Mouse (Mus musculus): ENCODE measurements around the gene Anp32b.

The Anp32b gene

DNA sequence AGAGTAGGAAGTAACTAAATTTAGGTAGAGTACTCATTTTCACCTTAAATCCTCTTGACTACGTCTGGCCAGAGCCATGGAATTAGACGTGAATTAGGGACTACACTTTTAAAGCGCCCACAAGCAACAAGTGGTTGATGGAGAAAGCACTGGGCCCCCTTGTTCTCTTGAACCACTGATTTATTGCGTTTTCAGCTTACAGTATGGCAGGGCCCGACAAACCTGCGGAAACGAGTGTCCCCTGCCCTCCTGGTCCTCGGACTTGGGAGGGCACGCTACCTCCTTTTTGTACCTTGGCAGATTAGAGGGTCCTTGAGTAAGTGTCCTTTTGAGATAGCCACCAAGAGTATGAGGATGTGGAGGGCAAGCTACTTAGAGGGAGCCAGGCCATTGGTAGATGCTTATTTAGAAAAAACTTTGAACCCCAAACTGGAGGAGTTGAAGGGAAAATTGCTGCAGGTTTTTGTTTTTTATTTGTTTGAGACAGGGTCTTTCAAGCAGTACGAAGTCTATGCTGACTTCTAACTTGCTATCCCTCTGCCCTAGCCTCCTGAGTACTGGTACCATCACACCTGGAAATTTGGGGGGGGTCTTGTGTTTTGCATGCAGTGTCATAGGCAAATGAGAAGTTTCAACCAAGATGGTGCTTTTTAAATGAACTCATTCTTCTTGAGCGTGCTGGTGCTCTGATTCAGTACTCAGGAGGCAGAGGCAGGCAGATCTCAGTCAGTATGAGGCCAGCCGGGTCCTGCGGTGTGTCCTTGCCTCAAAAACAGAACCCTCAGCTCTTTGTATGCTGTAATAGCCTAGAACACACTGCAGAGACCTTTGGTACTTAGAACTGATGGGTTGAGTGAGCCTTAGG lies 2.4 kb downstream of the Anp32b start:
- peak; percentile 36 for DNase-seq (ENCODE audit: extremely low spot score, low spot score)

DNA sequence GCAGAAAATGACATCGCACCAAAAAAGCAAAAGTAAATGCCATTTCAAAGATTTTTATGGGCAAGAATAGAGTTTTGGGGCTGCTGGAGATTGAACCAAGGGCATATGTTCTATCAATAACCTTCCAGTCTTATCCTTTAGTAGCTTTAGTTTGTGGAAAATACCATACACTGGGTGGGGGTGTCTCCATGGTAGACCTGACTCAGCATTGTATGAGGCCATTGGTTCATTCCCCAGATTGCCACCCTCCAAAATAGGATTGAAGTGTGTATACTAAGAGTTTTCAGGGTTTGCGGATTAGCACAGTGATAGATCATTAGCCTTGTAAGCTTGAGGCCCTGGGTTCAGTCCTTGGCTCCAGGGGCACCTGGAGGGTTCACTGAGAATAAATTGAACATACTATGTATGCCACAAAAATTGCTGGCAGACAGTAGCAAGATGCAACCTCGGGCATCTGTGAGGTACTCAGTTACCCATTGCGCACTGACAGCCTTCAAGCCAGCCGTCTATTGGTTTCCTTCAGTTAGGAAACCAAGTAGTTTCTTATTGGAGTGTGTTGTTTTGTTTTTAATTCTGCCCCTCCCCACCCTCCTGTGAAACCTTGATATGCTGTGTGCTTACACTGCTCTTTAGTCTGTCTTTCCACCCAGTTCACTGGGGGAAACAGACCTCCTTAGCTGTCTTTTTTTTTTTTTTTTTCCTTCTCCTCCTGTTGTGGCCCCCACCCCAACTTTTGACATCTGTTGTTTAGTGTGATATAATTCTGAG lies 3.6 kb downstream of the Anp32b start:
- DNase-seq (ENCODE audit: extremely low spot score, low spot score) = no peak

DNA sequence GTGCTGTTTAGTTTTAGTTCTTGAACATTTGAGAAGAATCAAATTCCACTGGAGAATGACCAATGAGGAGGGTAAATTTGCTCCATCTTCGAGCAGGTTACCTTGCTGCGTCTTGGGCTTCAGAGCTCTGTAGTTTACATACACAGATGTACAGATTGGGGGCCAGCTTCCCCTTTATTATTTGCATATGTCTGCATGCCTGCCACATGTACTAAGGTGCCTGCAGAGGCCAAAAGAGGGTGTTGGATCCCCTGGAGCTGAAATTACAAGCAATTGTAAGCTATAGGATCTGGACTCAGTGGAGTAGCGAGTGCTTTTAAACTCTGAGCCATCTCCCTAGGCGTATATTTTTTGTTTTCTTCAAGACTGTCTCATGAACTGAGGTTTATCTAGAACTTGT lies 6.1 kb downstream of the Anp32b start:
- DNase-seq (ENCODE audit: extremely low spot score, low spot score) = no peak

DNA sequence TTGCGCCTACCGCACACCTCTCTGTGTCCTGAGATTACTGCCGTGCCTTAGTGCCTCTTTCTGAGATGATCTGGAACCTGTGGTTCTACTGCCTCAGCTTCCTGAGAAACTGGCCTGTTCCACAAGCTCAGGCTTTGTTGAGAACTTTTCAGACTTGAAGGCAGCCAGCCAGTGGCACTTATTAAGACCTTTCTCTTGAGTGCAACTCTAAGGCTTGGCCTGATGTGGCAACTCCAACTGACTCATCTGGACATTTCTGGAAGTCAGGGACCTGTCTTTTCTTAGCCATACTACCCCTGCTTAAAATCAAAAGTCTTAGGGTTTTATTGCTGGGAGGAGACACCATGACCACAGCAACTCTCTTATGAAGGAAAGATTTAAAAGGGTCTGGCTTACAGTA lies 6.5 kb downstream of the Anp32b start:
- no peak for DNase-seq (ENCODE audit: extremely low spot score, low spot score)

DNA sequence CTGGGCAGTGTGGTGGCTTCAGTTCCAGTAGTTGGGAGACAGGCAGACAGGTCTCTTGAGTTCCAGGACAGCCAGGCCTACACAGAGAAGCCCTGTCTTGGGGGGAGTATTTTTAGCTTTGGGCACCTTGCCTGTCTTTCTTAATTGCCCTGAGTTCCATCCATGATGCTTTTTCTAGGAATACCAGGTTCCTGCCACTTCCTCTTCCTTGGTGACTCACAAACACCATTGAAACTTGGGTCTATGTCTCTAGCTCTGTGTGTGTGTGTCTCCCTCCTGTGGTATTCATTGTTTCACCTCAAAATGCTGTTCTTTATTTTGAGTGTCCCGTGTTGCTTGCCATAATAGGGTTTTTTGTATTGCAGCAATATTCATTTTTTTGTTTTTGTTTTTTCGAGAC lies 7.7 kb downstream of the Anp32b start:
- DNase-seq (ENCODE audit: extremely low spot score, low spot score) = no peak

DNA sequence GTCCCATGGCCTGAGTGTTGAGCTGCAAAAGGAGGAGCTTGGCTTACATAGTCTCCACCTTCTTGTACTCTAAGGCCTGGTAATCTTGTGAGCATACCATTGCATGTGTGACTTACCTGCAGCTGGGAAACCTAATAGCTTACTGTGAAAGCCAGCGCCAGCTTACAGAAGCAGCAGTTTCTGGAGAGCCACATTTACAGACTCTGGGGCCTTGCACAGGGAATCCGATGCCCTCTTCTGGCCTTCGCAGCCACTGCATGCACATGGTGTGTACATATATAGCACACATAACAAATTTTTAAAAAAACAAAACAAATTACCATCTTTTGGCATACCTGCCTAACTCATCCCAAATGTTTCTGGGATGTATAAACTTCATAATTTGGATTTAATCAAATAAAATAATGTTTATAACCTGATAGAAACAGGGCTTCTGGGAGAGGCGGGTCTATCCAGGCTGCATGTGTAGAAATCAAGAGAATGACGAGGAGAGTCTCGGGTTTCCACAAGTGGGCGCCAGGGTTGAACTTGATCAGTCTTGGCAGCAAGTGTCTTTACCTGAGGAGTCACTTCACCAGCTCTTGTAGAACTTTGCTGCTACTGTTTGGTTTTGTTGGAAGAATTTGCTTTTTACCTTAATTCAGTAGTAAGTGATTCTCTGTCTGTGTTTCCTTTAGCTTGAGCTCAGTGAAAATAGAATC lies 12.6 kb downstream of the Anp32b start:
- DNase-seq (ENCODE audit: extremely low spot score, low spot score) = no peak

DNA sequence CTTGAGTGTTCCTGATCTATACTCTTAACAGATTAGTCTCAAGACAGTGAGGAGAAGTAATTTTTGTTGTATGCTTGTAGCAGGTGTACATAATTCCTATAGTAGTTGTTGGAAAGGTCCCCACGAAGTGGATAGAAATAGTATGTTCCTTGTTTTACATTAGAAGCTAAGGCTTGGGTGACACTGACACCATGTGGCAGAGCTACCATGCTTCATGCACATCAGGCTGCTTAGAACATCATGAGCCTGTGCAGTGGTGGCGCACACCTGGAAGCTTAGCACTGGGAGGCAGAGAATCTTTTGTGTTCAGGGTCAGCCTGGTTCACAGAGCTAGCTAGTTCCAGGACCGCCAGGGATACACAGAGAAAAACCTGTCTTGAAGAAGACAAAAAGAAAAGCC lies 15.0 kb downstream of the Anp32b start:
- DNase-seq (ENCODE audit: extremely low spot score, low spot score) = no peak

DNA sequence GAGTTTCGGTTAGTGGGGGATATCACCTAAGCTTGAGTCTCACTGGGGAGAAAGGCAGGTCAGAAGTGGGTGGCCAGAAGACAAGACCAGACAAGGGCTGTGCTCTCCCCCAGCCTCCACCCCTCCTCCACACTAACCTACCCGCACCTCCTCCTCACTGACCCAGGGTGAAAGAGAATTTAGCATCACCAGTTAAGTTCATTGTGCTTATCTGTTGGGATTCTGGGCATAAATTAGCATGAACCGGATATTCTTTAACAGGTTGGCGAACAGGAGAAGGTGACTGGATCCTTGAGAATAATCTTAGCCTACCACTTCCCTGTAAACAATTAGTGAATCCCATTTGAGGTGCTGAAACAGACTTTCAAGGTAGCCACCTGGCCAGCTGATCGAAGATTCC lies 24.4 kb downstream of the Anp32b start:
- no peak for DNase-seq (ENCODE audit: extremely low spot score, low spot score)

DNA sequence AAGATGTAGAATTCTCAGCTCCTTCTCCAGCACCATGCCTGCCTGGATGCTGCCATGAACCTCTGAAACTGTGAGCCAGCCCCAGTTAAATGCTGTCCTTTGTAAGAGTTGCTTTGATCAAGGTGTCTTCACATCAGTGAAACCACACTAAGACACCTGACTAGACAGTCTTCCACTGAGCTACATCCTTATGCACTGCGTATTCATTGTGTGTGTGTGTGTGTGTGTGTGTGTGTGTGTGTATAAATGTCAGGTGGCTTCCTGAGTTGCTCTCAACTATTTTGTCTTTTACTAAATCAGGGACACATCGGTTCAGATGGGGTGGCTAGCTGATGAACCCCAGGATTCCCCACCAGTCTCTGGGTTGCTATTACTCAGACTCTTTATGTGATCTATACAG lies 28.4 kb downstream of the Anp32b start:
- no peak for DNase-seq (ENCODE audit: extremely low spot score, low spot score)

DNA sequence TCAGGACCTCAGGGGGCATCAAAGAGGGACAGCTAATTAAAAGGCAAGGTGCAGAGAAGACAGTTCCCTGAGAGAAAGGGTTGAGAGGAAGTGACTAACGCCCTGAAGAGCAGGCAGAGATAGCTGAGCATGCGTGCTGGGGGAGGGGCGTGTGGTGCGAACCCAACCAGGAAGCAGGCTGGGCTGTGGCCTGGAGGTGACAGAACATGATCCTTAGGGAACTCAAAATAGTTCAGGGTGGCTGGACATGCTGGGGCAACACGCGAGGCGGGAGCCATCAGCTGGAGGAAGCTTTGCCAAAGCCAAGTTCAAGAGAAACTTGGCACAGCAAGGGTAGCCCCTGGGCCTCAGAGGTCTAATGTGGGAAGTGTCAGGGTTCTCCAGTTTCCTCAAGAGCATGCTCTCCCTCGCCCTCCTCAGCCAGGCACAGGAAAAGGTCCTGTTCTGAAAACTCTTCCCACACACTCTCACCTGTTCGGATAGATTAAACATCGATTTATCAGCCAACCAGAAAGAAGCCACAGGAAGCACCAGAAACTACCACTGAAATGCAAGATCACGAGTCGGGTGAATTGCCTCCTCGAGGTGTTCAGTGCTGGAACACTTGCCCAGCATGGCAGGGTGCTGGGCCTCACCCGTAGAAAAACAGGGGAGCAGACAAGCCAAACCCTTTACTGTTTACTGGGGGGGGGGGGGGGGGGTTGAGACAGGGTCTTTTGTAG lies 35.2 kb downstream of the Anp32b start:
- no peak for DNase-seq (ENCODE audit: extremely low spot score, low spot score)

DNA sequence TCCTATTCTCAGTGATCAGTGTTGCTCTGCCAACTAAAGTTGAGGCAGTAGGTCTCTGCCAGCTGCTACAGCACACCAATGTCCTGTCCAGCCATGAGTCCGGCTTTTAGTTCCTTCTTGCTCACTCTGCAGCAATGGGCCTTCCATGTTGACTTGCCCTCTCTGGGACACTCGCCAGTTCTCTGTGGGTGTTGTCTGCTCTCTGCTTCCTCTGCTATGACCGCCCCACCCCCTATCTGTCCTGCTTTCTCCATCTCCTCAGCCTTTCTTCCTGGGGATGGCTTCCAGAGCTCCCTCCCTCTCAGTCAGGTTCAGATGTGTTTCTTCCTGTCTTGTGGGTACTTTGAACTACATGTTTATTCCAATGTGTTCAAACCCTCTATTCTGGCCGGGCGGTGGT lies 36.6 kb downstream of the Anp32b start:
- DNase-seq (ENCODE audit: extremely low spot score, low spot score) = no peak

DNA sequence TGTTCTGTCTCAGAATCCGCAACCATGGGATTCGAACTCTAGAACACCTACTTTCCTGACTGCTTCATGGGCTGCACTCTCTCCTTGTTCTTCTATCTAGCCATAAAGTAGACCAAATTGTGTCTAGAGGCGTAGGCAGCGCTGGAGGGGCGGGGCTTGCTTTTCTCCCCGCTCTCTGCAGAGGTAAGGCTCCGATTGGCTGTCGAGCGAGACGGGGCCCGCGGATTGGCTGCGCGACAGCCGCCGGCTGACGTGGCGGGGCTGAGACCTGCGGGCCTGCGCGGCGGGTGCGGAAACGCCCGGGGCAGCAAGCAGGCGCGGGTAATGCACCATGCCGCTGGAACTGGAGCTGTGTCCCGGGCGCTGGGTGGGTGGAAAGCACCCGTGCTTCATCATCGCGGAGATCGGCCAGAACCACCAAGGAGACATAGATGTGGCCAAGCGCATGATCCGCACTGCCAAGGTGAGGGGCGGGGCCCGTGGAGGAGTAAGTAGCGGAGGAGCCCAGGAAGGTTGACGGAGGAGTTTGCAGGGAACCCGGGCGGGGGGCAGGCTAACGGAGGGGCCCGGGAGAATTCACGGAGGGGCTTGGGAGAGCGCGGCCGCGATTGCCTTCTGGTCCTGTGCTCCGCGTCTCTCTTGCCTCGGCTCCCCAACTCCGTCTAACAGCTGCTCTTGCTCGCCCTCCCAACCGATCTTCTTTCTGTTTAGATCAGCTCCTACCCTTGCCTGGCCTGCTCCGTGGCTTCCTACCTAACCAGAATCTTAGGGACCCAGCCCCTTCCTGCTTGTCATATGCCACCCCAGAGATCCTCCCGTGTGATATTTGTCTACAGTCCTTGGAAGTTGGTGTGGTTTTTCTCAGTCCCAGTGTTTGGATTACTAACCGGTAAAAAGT lies 38.6 kb downstream of the Anp32b start, which contains the start of gene Nans:
Nans (plus strand) TSS at position 221 of the 898 bp plus-strand sequence.
- DNase-seq (ENCODE audit: extremely low spot score, low spot score) = peak; percentile 91

DNA sequence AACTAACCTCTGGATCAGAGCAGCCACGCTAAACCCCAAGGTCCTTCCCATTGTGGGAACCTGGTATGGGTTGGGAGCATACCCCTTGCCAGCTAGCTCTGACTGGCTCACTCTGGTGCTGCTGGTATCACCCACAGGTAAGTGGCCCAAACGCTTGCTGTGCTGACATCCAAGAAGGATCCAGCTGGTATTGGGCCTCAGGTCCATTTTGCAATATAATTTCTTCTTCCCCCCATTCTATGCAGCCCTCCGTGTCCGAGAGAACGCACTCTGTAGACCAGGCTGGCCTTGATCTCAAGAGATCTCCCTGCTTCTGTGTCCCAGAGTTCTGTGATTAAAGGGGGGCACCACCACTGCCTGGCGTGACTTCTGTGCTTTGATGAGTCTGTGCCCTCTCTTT lies 42.4 kb downstream of the Anp32b start:
- DNase-seq (ENCODE audit: extremely low spot score, low spot score) = no peak

DNA sequence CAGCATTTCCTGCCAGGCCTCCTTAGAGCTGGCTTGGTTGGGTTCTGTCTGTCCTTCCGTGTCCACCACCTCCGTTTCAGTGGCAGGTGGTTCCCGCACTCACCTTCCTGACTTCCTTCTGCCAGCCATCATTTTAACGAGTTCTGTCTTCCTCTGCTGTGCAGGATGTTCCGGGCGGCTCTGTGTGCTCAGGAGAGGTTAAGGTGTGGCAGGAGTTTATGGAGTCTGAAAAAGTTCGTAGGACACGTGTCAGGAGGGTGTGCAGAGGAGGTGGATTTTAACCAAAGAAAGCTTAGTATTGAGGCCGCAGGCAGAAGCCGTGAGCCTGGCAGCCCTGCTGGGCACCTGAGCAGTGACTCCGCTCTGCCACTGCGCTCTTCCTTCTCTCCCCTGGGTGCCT lies 44.8 kb downstream of the Anp32b start:
- DNase-seq (ENCODE audit: extremely low spot score, low spot score) = no peak

DNA sequence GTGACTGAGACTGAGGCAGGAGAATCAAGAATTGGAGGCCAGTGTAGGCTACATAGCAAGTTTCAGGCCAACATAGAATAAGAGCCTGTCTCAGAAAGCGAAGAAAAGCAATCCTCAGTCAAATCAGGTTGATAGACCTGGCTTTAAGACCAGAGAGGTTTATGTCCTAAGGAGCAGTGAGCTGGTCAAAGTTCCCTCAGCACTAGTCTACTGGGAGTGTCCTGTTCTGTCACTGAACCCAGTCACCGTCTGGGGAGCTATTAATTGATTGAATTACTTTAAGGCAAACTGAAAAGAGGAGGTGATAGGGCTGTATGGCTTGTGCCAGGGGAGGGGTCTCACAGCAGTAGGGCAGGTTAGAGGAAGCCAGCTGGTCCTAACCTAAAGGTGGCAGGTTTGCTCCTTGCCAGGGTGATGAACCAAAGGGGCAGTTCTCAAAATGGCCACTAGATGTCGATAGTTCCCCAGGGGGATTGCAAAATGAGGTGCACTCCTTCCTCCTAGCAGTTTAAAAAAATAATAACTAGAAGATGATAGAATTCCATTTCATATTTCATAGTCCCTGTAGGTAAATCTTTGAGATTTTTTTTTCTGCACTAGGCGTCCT lies 46.7 kb downstream of the Anp32b start:
- DNase-seq (ENCODE audit: extremely low spot score, low spot score) = peak; percentile 58

DNA sequence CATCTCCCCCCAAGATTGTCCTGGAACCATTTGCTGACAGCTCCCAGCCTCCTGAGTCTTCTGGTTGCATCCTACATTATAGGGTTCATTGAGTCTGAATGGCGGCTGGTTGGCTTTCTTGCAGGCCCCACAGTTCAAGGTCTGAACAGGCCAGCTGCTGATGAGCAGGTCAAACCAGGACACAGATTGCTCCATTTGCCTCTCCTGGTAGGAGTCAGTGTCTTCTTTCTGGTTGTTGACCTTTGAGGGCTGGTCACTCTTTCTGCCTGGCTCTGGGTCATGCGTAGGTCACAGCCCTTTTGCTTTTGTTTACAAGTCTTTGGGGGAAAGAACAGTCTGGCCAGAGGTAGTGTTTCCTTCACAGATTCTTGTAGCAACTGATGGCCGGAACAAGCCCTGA lies 47.8 kb downstream of the Anp32b start:
- peak; percentile 38 for DNase-seq (ENCODE audit: extremely low spot score, low spot score)

DNA sequence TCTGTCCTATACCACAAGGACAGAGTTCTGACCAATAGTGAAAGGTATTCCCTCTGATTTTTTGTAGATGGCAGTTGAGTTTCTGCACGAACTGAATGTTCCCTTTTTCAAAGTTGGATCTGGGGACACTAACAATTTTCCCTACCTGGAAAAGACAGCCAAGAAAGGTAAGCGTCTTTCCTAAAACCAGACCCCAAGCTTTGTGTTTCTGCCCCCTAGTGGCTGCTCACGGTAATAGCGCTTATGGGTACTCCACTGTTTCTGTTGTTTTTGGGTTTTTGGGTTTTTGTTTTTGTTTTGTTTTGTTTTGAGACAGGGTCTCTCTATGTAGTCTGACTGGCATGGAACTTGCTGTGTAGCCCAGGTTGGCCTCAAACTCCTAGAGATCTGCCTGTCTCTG lies 48.3 kb downstream of the Anp32b start:
- no peak for DNase-seq (ENCODE audit: extremely low spot score, low spot score)

DNA sequence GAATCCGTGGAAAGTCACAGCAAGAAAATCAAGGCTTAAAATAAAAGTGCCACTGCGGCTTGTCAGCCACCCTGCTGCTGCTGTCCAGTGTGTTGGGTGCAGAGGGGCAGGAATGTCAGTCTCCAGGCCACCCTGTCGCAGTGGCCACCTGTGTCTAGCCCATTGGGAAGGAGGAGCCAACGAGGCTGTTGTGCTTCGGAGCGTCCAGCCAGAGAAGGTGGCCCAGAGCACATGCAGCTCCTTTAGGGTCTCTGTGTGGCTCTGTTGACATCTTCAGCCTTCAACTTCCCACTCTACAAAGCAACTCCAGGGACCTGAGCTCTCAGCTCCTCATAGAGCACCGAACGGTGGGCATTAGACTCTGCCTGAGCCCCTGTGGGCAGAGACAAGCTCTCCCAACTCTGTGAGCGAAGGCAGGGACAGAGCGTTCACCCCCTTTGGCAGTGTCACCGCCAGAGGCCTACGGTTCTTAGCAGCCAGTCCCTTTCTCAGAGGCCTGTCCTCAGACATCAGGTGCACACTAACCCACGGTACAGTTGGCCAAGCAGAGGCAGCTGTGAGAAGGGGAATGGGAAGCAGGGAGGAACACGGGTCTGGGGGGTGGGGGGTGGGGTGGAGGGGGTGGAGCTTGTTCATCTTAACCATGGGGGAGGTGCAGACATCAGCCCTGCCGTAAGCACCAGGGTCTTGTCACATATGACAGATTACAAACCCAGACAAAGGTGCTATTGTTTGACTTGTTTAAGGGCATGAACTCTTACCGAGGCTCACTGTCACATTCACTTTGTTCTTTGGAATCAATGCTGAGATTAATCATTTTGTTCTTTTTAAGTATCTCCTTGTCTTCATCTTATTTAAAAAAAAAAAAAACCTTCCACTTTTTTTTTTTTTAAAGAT lies 52.2 kb downstream of the Anp32b start:
- DNase-seq (ENCODE audit: extremely low spot score, low spot score) = peak; percentile 25

DNA sequence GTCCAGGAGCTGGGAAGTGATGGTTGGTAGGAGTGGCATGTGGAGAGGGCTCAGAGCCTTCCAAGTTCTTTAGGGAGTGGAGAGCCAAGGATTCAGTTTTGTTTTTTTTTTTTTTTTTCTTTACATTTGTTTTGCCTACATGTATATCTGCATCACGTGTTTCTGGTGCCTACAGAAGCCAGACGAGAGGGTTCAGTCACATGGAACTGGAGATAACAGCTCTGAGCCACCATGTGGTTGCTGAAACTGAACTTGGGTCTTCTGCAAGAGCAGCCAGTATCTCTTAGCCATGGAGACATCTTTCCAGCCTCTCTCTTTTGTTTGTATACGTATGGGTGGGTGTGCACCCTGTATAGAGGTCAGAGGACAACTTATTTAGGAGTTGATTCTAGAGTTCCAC lies 53.2 kb downstream of the Anp32b start:
- DNase-seq (ENCODE audit: extremely low spot score, low spot score) = no peak
